Mouse (Mus musculus): Measurements from ENCODE around the gene Exosc10.

The Exosc10 gene

DNA sequence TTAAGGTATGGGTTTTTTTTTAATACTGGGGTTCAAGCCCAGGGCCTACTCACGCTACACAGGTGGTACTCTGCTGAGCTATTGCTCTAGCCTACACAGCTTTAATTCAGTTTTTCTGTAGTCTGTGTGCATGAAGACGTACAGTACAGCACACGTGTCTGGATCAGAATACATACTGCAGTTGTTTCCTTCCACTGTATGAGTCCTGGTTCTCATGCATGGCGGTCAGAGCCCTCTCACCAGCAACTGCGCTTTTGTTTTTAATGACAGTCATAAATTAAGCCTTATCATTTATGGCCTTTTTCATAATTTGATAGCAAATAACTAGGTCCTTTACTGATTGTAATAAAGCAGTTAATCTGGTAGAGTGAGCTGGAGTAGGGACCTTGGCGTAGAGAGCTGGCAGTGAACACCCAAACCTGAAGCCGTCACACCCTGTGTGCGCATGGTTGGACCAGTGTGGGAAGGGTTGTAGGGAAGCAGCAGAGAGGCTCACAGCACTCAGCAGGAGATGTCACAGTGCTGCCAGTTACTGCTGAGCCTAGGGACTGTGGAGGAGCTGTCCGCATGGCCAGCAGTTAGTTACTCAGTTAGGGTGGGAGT, 12.6 kb downstream of the Exosc10 start:
- DNase-seq (ENCODE audit: low read depth, low spot score): no peak

DNA sequence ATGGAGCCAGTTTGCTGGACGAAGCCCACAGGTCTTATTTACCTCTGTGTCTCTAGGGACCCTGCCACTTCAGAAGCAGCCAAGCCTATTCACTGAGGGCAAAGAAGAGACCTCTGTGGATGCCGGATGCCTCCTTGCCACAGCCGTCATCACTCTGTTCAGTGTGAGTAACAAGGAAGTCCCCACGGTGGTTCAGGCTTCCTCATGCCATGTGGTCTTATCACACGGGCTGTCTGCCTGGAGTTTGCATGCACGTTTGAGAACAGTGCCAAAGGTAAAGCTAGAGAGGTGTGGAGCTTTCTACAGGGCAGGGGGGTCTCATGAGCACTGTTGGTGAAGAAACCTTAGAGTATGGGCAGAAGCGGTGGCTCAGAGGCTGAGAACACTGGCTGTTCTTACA, 15.0 kb downstream of the Exosc10 start:
- DNase-seq (ENCODE audit: low read depth, low spot score): no peak

DNA sequence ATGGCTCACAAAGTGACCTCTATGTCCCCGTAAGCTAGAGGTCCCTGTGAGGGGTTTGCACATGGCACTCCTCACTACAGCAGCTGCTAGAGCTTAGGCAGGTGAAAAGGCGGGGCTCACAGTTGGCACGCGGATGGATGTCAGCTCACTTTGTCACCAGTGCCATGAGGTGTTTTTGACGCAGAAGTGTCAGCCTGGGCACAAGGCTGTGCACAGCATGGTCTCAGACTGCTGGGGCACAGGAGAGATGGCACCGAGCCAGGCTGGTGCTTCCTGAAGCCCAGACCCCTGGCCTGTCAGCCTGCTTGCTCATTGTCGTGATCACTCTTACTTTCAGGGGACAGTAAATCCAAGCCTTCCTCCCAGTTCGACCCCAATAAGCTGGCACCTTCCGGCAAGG, 22.5 kb downstream of the Exosc10 start:
- DNase-seq (ENCODE audit: low read depth, low spot score): no peak

DNA sequence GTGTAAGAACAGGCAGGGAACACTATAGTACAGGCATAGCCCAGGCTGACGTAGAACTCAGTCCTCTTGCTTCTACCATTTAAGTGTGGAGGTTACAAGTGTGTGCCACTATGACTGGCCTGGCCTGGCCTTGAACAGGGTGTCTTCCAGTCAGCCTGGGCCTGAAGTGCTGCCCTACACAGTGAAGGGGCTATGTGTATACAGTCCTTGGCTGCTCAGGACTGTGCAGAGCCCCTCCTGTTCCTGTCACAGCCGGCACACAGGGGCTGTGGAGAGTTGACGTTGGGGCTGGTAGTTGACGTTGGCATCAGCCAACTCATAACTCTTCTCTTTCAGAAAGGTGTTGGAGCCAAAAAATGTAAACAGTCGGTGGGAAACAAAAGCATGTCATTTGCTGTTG, 23.2 kb downstream of the Exosc10 start:
- DNase-seq (ENCODE audit: low read depth, low spot score): no peak

DNA sequence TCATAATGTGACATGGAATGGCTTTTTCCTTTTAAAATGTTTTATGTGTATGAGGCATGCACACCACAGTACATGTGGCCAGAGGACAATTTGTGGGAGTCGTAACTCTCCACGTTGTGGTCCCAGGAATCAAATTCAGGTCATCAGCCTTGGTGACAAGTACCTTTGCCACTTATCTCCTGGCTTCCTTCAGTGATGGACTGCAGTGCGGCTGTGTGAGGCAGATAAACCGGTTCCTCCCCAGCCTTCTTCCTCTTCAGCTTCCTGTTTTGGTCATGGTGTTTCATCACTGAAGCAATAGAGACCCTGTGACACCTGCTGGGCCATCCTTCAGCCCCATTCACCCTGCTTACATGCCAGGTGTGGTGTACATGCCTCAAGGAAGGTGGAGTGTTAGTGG, 25.0 kb downstream of the Exosc10 start:
- DNase-seq (ENCODE audit: low read depth, low spot score): no peak

DNA sequence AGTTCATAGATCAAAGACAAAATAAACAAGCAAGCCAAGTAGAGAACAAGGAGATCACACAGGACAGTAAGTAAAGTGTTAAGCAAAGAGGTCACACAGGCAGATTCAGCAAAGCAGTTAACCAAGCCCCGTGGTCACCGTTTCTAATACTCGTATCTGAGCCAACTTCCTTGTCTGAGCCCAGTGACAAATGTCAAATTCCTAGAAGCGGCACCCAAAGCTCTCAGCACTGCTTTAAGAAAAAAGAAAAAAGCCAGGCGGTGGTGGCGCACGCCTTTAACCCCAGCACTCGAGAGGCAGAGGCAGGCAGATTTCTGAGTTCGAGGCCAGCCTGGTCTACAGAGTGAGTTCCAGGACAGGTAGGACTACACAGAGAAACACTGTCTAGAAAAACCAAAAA, 28.4 kb downstream of the Exosc10 start:
- DNase-seq (ENCODE audit: low read depth, low spot score): no peak

DNA sequence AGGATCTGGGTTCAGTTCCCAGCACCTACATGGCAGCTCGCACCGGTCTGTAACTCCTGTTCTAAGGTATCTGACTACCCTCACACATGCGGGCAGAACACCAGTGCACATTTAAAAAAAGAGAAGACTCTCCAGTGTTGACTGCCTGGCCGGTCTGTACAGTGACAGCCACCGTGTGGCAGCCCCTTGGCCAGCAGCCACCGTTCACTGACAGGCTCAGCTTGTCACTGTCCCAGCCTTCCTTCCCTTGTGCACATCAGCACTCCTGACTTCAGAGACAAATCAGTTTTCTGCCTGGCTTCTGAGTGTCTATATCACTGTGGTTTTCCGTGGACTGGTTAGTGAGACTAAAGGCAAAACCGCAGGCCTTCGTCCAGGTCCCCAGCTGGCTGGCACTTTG, 30.6 kb downstream of the Exosc10 start:
- no peak for DNase-seq (ENCODE audit: low read depth, low spot score)

DNA sequence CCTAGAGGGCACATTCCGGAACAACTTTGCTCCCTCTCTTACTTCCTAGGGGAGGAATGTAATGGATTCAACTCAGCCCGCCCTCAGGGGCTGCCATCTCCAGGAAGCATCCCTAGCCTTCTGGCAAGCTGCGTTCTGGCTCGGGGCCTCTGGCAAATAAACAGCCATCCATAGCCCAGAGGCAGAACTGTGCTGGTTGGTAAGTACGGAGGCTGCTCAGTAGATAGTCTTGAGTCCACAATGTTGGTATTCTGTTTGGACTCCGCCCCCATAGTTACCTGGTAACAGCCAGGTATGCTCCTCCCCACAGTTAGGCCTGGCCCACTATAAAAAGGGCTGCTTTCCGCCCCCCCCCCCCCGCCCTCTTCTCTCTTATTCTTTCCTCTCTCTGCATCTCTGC, 31.3 kb downstream of the Exosc10 start:
- DNase-seq (ENCODE audit: low read depth, low spot score): no peak

DNA sequence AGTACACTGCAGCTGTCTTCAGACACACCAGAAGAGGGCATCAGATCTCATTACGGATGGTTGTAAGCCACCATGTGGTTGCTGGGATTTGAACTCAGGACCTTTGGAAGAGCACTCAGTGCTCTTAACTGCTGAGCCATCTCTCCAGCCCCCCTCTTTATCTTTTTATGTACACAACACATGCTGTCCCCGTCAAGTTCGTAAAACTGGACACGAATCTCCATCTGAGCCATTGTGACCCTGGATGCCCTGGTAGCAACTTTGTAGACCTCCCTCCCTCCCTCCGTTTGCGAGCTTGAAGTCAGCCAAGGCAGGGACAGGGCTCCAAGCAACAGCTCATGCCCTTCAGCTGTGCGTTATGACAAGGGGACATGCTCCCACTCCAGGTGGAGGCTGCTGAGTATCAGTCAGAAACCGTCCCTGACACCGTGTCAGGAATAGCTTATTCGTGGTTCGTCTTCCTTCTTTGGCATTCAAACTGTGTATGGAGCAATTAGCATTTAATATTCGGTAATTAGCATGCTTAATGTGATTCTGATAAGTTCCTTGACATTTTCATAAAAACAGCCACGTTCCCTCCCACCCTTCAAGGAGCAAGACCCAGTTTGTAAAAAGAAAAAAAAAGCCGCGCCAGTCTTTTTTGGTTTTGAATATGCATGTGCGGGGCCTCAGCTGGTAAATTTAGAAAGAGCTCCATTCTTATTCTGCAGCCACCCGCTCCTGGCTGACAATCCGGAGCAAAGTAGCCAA, 32.4 kb downstream of the Exosc10 start:
- peak; percentile 39 for DNase-seq (ENCODE audit: low read depth, low spot score)

DNA sequence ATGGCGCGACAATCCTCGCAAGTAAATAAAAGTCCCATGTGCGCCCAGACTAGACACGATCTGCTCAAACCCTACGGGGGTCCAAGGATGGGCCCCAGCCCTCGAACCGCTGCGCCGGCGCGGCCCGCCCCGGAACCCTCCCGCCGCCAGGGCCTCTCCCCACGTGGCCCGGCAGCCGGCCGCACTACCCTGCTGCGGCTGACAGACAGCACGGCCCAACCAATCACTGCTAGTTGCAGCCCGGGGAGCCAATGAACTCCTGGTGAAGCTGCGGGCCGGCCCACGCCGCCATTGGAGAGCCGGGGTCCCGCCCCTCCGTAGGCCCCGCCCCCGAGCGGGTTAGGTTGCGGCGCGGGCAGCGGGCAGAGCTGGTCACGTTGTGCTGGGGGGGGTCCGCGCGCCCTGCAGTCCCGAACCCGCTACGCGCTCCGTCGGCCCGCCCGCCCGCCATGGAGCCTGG, 33.0 kb downstream of the Exosc10 start, which contains the start of gene Srm:
TSS of gene Srm (plus strand) at position 333 of the 460 bp plus-strand sequence.
- peak; percentile 97 for DNase-seq (ENCODE audit: low read depth, low spot score)

DNA sequence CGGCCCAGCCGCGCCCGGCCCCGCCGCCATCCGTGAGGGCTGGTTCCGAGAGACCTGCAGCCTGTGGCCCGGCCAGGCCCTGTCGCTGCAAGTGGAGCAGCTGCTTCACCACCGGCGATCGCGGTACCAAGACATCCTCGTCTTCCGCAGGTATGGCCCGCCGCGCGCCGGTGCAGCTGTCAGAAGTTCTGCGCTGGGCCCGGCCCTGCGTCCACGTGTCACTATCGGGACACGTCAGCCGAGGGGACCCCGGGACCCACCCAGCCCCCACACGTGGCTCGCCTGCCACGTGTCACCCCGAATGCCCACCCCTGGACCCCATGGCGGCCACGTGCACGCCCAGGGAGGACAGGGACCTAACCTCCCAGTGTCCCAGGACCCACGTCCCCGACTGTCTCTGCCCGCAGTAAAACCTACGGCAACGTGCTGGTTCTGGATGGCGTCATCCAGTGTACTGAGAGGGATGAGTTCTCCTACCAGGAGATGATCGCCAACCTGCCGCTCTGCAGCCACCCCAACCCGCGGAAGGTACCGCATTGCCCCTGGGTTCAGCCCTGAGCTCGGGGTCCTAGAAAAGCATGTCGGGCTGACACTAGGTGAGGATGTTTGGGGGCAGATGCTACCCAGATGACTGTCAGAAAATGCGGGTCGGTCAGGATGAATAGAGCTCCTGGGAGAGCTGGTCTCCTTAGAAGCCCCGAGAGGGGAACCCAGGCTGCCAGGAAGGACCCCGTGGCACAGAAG, 33.6 kb downstream of the Exosc10 start:
- peak; percentile 50 for DNase-seq (ENCODE audit: low read depth, low spot score)

DNA sequence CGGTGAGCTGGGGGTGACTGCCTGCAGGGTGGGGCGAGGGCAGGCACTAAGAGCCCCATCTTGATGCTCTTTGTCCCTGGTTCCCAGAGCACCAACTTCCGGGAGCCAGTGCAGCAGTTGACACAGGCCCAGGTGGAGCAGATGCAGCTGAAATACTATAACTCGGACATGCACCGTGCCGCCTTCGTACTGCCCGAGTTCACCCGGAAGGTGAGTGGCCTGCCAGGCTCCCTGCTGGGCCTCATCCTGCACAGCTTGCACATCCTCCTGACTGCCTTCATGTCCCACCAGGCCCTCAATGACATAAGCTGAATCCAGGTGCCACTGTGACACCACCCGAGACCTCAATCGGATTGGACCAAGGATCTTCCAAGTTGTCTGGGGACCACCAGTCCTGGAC, 35.8 kb downstream of the Exosc10 start:
- DNase-seq (ENCODE audit: low read depth, low spot score): no peak

DNA sequence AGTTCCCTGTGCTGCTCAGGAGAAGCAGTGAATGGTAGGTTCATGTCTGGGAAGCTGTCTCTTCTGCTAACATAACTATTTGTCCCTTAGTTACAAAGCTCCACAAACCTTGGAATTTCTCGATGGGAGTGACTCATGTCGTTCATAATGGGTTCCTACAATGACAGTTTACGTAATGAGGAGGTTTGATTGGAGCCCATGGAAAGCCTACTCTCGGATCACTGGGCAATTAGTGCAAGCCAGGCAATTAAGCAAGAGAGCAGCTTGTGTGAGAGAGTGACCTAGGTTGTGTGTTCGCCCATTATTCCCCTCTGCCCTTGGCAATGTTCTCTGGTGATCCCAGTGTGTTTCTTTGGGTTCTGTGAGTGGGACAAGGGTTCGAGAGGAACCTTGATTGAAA, 37.7 kb downstream of the Exosc10 start:
- no peak for DNase-seq (ENCODE audit: low read depth, low spot score)

DNA sequence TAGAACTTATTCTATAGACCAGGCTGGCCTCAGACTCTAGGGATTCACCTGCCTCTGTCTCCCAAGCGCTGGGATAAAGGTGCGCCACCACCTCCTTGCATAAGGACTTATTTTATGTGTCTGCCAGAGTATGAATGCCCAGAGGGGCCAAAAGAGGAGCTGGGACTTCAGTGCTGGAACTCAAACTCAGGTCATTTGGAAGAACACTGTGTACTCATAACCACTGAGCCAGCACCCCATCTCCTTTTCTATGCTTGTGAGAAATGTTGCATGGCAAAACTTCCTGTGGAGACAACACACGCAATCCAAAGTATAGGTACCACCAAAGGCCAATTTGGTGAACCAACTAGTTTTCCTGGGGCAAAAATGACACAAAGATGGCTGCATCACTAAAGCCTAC, 38.5 kb downstream of the Exosc10 start:
- no peak for DNase-seq (ENCODE audit: low read depth, low spot score)

DNA sequence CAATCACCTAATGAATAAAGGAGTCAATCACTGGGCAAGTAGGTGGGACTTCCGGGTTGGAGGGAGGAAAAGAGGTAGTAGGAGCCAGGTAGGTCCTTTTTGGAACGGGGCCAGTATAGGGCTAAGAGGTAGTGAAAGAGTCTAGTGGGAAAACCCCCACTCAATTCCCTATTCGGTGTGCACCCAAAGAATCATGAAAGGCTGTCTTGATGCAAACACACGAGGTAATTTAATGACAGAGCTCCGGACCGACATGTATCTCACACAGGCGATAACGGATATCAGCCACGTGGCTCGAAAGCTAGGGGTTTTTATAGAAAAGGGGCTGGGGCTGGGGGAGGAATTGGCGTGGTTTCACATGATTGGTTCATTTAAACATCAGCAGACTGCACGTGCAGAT, 40.6 kb downstream of the Exosc10 start:
- no peak for DNase-seq (ENCODE audit: low read depth, low spot score)

DNA sequence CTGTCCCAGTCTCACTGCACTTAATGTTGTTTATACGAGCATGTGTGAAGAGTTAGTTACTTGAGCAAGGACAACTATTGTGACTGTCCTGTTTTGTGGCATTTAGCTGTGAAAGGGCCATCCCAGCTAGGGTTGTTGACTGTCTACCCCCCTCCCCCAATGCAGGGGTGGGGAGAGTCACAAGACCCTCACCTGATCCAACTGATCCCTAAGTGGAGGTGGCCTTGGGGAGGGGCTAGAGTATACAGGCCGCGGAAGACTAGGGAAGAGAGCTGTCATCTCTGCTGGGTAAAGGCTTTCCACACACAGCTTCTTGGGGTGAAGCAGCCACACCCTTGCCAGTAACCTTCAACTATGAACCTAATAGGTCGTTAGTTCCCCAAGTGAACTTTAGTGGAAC, 42.1 kb downstream of the Exosc10 start:
- no peak for DNase-seq (ENCODE audit: low read depth, low spot score)

DNA sequence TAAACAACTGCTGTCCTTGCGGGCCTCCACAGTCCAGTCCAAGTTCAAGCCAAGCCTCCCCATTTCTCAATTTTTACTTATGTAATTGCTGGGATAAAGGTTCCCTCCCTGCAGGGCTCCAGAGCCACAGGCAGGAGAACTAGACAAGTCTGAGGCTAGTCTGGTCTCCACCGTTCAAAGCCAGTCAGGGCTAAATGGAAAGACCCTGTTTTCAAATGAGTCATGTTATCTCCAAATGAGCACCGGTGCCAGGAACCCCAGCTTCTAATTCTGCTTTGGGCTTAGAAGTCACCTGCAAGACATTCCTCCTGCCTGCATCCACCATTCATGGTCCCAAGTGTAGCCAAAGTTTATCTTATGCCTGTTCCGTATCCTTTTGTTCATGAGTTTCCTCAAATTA, 43.6 kb downstream of the Exosc10 start:
- no peak for DNase-seq (ENCODE audit: low read depth, low spot score)

DNA sequence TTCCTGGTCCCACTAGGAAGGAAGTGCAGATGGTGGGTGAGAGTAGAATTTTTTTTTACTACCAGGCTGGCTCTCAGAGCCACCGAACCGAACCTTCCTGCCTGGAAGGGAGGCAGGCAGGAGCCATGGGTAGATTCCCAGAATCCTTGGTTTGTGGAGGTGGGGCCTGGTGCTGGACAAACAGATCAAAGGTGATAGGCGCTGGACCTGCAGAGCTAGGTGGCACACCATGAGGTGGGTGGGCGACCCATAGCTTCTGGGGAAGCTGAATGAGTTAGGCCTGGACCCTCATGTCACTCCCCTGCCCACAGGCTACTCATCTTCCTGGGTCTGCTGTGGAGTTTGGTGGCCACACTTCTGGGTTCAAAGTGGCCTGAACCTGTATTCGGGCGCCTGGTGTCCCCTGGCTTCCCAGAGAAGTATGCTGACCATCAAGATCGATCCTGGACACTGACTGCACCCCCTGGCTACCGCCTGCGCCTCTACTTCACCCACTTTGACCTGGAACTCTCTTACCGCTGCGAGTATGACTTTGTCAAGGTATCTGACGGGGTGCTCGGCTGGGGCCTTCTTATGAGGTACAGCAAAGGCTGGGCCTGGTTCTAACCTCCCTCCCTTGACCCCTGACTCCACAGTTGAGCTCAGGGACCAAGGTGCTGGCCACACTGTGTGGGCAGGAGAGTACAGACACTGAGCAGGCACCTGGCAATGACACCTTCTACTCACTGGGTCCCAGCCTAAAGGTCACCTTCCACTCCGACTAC, 44.3 kb downstream of the Exosc10 start, which contains the start of gene Masp2:
TSS of gene Masp2 (plus strand) at position 198 of the 764 bp plus-strand sequence.
- DNase-seq (ENCODE audit: low read depth, low spot score): no peak

DNA sequence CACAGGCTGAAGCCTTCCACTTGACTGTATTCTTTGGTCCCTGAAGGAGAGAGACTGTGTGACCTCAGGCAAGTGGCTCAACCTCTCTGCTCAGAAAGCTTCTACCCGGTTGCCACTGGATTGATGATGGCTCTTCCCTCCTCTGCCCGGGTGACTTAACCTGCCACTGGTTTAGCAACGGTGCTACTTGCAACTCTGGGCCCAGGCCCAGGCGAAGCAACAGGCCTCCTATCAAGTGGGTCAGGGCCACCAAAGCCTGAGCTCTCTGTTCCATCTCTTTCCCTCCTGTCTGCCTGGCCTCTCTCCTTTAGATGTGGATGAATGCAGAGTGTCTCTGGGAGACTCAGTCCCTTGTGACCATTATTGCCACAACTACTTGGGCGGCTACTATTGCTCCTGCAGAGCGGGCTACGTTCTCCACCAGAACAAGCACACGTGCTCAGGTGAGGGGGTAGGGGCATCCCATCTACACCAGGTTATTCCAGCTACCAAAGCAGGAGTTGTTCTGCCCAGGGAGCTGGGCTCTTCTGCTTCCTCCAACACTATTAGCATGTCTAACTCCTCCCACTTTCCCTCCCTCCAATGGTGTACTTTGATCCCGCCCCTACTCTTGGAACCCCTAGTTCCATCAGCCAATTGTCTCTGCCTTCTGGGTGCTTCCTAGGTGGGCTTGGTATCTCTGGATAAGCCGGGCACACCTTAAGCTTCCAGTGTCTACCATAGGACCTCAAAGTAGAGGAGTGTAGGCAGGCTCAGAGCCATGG, 45.3 kb downstream of the Exosc10 start:
- DNase-seq (ENCODE audit: low read depth, low spot score): no peak

DNA sequence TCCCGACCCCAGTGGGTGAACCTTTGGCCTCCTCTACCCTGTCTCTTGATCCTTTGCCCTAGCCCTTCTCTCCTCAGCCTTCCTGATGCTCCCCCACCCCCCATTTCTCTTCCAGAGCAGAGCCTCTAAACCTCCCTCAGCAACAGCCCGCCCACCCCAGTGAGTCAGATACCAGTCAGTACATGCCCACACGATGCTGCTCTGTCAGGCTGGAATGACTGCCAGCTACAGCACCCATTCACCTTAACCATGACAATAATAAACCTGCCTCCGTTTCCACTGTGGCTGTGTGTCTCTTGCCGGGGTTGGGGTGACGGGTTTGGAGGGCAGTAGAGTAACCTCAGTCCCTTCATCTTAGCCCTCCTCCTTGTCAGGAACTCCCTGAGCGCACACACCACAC, 45.9 kb downstream of the Exosc10 start:
- no peak for DNase-seq (ENCODE audit: low read depth, low spot score)

DNA sequence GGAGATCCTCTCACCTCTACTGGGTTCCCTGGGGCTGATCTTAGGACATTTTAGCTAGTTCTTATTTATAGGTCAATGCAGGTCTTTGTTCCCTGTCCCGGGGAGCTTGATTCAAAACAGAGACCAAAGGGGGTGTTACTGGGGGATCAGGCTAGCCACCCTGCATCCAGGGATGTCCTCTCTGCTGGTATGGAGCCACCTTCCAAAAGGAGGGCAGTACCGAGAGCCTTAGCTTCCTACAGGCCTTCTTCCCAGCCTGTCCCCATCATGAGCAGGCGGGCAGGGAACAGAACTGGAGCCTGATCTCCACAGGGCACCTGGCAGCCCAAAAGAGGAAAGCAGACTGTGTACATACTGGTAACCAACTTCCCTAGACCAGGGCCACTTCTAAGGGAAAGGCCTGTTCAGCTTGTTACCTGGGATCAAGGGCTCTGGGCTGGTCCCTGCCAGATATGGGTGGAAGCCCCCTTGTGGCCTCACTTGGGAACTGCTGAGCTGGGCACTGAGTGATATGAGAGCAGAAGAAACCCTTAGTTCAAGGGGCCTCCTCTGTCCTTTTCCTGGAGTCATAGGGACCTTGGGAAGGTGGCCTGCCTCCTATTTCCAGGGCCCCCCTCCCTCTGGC, 46.4 kb downstream of the Exosc10 start:
- DNase-seq (ENCODE audit: low read depth, low spot score): peak; percentile 71

Measured in mesoderm, embryonic 11.5 days (tissue).